Mouse (Mus musculus): ENCODE data around the gene Tstd3. TPM values are rescaled to one million over a fixed set of nuclear protein-coding genes. Genes with fewer than 3 reads are reported as not detected.

Gene Tstd3
- total RNA-seq, 2 experiments from 2014 or later = 9.5 to 13.2 TPM

DNA sequence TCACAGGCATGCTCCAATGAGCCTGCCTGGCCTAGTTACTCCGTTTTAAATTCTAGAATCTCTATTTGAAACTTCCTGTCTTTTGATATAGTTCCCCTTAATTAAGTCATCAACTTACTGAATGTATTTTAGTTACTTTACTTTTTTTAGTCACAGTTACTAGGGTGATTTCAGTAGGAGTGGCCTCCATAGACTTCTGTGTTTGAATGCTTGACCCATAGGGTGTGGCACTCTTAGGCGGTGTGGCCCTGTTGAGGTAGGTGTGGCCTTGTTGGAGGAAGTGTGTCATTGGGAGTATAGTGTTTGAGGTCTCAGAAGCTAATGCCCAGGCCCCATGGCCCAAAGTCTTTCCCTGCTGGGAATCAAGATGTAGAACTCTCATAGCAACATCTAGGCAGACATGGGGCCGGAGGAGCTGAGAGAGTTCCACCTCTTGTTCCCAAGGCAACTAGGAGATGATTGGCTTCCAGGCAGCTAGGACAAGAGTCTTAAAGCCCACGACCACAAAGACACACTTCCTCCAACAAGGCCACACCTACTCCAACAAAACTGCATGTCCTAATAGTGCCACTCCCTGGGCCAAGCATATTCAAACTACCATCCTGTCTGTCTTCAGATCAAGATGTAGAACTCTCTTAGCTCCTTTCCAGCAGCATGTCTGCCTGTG lies 11.8 kb downstream of the Tstd3 start:
- ATAC-seq (replicated peaks; ENCODE audit: poor library complexity) = peak; percentile 88

DNA sequence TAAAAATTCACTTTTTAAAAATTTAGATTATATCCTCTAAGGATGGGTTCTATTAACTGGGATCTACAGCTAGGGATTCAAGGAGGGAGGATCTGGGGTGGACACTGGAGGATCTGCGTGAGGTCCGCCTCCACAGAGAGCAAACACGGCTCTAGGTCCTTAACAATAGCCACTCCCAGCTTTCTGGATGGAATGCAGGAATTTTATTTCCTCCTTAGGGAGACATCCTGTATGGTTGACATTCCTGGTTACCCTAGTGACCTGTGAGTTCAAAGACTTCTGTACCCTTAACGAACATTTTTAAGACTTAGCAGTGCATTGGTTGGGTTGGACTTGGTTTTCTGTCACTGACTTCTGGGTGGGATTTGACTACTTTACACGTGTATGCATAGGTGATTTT lies 21.3 kb downstream of the Tstd3 start:
- ATAC-seq (replicated peaks; ENCODE audit: poor library complexity) = no peak

DNA sequence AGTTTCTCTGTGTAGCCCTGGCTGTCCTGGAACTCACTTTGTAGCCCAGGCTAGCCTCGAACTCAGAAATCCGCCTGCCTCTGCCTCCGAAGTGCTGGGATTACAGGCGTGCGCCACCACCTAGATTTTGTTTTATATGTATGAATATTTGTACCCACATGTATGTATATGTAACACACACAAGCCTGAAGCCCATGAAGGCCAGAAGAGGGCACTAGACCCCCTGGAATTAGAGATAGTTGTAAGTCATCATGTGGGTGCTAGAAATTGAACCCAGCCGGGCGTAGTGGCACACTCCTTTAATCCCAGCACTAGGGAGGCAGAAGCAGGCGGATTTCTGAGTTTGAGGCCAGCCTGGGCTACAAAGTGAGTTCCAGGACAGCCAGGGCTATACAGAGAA lies 22.9 kb downstream of the Tstd3 start:
- ATAC-seq (replicated peaks; ENCODE audit: poor library complexity) = peak; percentile 57; the same call in 1 of the 2 replicates

GRCm38 (mm10) chr4:21739169-21739568 lies 27.8 kb downstream of the Tstd3 start:
- ATAC-seq (replicated peaks; ENCODE audit: poor library complexity) = peak; percentile 61

GRCm38 (mm10) chr4:21727615-21728165 lies 39.3 kb downstream of the Tstd3 start, which contains the start of gene Ccnc:
TSS of gene Ccnc (plus strand) at chr4:21727701.
- ATAC-seq (replicated peaks; ENCODE audit: poor library complexity) = peak; percentile 96

- ATAC-seq (replicated peaks; ENCODE audit: poor library complexity) = peak; percentile 77
Observed at GRCm38 (mm10) chr4:21726912-21727614, 39.9 kb downstream of the Tstd3 start.

GRCm38 (mm10) chr4:21722752-21723334 lies 44.2 kb downstream of the Tstd3 start:
- no peak for ATAC-seq (replicated peaks; ENCODE audit: poor library complexity)

DNA sequence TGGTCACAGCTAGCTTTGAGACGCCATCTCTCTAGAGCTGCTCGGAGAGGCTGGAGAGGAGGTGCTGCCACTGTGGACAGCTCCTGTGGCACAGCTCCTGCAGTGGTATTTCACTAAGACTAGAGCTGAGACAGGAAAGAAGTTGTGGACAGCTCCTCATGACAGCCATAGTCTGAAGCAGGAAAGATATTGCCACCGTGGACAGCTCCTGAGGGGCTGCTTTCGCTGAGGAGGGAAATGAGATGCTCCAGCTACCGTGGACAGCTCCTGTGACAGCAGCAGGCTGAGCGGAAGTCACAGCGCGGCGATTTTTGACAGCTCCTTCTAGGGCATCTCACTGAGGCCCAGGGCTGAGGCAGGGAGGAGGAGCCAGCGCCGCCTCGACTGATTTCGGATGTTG lies 54.9 kb downstream of the Tstd3 start:
- peak; percentile 100 for ATAC-seq (replicated peaks; ENCODE audit: poor library complexity)

Other genes starting within 250 kb of the Tstd3 start
- gene Prdm13, start 81.2 kb downstream of the Tstd3 start, total RNA-seq (2015) = not detected in 2 replicates
- not detected in 2 replicates for gene Prdm13, start 81.2 kb downstream of the Tstd3 start, total RNA-seq (2017)
- gene Ccnc, start 39.5 kb downstream of the Tstd3 start, total RNA-seq (2015) = 35.2 and 38.4 TPM in 2 replicates
- 29.7 and 39.3 TPM in 2 replicates for gene Ccnc, start 39.5 kb downstream of the Tstd3 start, total RNA-seq (2017)
- 19.7 and 22.7 TPM in 2 replicates for gene Usp45, start 56 bp downstream of the Tstd3 start, total RNA-seq (2015)
- gene Usp45, start 56 bp downstream of the Tstd3 start, total RNA-seq (2017) = 11.0 and 14.8 TPM in 2 replicates
- gene Pnisr, start 80.4 kb upstream of the Tstd3 start, total RNA-seq (2015) = 85.0 and 160 TPM in 2 replicates
- 74.3 and 115 TPM in 2 replicates for gene Pnisr, start 80.4 kb upstream of the Tstd3 start, total RNA-seq (2017)
- 4.7 and 8.2 TPM in 2 replicates for gene Coq3, start 112.5 kb upstream of the Tstd3 start, total RNA-seq (2015)
- gene Coq3, start 112.5 kb upstream of the Tstd3 start, total RNA-seq (2017) = 10.5 and 14.0 TPM in 2 replicates
- not detected in 2 replicates for gene Faxc, start 164.1 kb upstream of the Tstd3 start, total RNA-seq (2015)
- 0.17 TPM in 1 of 2 replicates, not detected in the other for gene Faxc, start 164.1 kb upstream of the Tstd3 start, total RNA-seq (2017)

All from megakaryocyte progenitor cell, adult 5-6 weeks (primary cell).